Mouse (Mus musculus): ENCODE results near the gene Dlec1. TPM values are rescaled to one million over a fixed set of nuclear protein-coding genes. Genes with fewer than 3 reads are reported as not detected.
A peak's percentile ranks its signal among the peaks of the same experiment; 100 is the strongest.

Dlec1 gene
- 0.94 and 1.0 TPM in 2 replicates for polyA plus RNA-seq (2015; fragmentation: Nextera tagmentation; extraction: Ambion mirVana)

DNA sequence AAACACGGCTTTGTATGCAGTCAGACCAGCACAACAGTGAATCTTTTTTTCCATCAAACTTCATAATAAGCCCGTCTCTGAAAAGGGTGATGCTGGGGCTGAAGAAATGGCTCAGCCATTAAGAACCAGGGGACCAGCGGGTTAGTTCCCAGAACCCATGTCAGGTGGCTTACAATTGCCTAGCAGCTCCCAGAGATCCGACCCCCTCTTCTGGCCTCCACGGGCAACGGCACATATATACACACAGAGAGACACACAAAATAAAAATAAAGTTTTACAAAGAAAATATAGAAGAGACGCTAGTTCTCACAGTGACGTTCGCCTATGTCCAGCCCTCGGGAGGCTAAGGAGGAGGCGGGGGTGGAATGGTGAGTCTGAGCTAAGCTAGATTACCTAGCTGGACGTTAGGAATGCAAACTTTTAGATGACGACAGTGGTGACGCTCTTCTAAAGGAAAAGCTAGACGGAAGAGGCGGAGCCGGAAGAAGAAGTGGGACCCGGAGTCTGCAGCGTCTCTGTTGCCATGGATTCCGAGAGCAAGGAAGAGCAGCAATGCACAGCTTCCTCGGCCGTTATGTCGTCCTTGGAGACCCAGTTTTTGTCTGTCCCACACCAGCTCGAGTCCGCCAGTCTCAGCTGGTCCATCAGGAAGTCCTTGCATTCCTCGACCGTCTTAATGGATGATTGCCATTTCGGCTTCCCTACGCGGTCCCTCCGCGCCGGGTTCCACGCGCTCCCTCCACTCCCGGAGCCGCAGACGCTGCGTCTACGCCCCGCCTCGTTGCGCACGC lies at the start of gene Dlec1:
TSS of gene Dlec1 (plus strand) at position 487 of the 791 bp plus-strand sequence.
- Histone ChIP-seq H3K4me1 (peaks cover 12% of the 10 kb centered on the region), H3K9me3 (no peaks in the 10 kb centered on the region), H3K9ac (peak within 1 kb of the TSS; percentile 51), H3K4me3 (peak within 1 kb of the TSS; percentile 70), H3K27ac (no peak within 1 kb of the TSS), H3K36me3 (replicated peaks) (no peaks in the 10 kb centered on the region), H3K4me2 (peak within 1 kb of the TSS; percentile 89), H3K27me3 (replicated peaks) (peaks cover 12% of the 10 kb centered on the region)
- 3% methylated on average over 44 of the region's 44 CpGs for WGBS
- ATAC-seq (replicated peaks) = peak; percentile 91

DNA sequence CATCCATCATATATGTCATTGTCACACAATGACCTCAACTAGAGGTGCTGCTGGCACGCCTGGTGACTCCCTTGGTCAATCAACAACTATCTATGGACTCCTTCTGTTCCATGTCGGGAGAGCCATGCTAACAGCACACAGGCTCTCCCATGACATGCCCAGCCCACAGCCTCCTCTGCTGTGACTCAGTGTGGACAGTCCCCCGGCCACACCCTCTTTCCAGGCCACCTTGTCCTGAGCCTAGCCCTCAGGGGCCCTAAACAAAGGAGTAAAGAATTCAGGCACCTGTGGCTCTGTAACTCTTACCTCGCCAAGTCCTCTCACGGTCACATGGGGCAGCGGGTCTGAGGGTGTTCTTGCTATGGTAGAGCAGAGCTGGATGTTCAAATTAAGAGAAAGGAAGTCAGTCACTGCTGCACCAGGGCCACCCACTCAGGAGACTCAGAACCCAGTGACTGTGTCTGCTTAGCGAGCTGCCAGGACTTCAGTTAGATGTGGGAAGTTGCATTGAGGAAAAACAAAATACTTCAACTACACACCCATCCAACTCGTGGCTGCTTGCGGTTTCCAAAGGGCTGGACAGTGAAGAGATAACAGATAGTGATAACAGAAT lies 48.2 kb upstream of the Dlec1 start:
- peaks cover 20% of the 10 kb centered on the region; the same call in 1 of the 2 replicates for H3K27me3 ChIP-seq (replicated peaks)
- H3K27ac ChIP-seq = no peak overlapping the region
- no peaks in the 10 kb centered on the region for H3K36me3 ChIP-seq (replicated peaks)
- H3K4me3 ChIP-seq = no peak overlapping the region
- no peak for ATAC-seq (replicated peaks)
- no peaks in the 10 kb centered on the region for H3K9me3 ChIP-seq
- H3K4me2 ChIP-seq = no peak overlapping the region
- no peak overlapping the region for H3K9ac ChIP-seq
- peaks cover 9% of the 10 kb centered on the region for H3K4me1 ChIP-seq
- 90% methylated on average over 9 of the region's 9 CpGs for WGBS

DNA sequence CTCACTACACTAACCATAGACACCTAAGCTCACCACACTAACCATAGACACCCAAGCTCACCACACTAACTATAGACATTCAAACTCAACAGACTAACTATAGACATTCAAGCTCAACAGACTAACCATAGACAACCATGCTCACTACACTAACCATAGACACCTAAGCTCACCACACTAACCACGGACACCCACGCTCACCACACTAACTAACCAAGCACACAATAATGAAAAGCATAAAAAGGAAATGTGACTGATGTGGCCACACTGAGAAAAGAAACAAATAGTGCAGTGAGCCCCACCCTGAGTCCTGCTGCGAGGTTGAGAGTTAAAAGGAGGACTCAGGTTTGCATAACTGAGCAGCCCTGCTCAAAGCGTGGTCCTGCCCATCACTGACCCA lies 46.9 kb upstream of the Dlec1 start:
- ATAC-seq (replicated peaks) = no peak
- no peaks in the 10 kb centered on the region for H3K36me3 ChIP-seq (replicated peaks)
- H3K4me2 ChIP-seq = no peak overlapping the region
- no peak overlapping the region for H3K27ac ChIP-seq
- H3K27me3 ChIP-seq (replicated peaks) = peaks cover 20% of the 10 kb centered on the region; the same call in 1 of the 2 replicates
- no peaks in the 10 kb centered on the region for H3K9me3 ChIP-seq
- peaks cover 9% of the 10 kb centered on the region for H3K4me1 ChIP-seq
- no peak overlapping the region for H3K4me3 ChIP-seq
- H3K9ac ChIP-seq = no peak overlapping the region
- WGBS = 85% methylated on average over 4 of the region's 4 CpGs

DNA sequence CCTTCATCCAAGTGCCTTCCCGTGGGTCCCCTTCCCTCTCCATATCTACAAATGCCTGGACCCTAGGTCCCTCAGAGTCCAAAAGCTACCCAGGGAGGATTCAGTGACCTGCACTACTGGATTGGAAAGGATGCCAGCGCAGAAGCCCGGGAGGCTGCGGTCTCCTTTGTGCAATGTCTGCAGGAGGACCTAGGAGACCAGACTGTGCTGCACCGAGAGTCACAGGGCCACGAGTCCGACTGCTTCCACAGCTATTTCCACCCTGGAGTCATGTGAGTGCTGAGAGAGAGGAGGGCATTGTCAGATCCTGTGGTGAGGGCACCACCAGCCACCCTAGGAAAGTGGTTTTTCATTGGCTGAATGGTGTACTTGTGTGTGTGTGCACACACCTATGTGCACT lies 44.0 kb upstream of the Dlec1 start:
- H3K4me2 ChIP-seq = no peak overlapping the region
- H3K4me3 ChIP-seq = no peak overlapping the region
- no peak overlapping the region for H3K27ac ChIP-seq
- H3K27me3 ChIP-seq (replicated peaks) = peaks cover 8% of the 10 kb centered on the region; the same call in 1 of the 2 replicates
- 89% methylated on average over 7 of the region's 7 CpGs for WGBS
- no peak overlapping the region for H3K9ac ChIP-seq
- H3K36me3 ChIP-seq (replicated peaks) = no peaks in the 10 kb centered on the region
- no peaks in the 10 kb centered on the region for H3K9me3 ChIP-seq
- H3K4me1 ChIP-seq = peaks cover under 1% of the 10 kb centered on the region; the same call in 1 of the 2 replicates
- no peak for ATAC-seq (replicated peaks)

DNA sequence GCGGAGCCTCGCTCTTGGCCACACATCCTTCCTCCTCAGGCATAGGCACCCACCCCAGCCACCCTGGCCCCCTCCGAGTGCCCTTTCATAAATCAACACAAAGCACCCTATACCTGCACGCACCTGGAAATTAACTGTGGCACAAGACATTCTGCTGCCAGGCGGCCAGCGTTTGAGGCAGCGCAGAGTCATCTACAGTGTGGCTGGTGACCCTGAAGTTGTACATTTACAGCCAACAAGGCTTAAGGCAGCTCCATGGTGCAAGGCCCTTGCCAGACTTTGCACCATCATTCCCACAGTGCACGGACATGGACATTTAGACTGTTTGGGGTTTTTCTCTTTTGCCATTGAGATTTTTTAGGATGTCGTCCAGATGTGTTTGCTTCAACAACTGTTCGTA lies 41.6 kb upstream of the Dlec1 start:
- H3K9ac ChIP-seq = no peak overlapping the region
- no peaks in the 10 kb centered on the region for H3K4me1 ChIP-seq
- ATAC-seq (replicated peaks) = no peak
- H3K36me3 ChIP-seq (replicated peaks) = no peaks in the 10 kb centered on the region
- no peaks in the 10 kb centered on the region for H3K27me3 ChIP-seq (replicated peaks)
- no peaks in the 10 kb centered on the region for H3K9me3 ChIP-seq
- H3K4me2 ChIP-seq = no peak overlapping the region
- H3K27ac ChIP-seq = no peak overlapping the region
- 94% methylated on average over 10 of the region's 10 CpGs for WGBS
- H3K4me3 ChIP-seq = no peak overlapping the region

DNA sequence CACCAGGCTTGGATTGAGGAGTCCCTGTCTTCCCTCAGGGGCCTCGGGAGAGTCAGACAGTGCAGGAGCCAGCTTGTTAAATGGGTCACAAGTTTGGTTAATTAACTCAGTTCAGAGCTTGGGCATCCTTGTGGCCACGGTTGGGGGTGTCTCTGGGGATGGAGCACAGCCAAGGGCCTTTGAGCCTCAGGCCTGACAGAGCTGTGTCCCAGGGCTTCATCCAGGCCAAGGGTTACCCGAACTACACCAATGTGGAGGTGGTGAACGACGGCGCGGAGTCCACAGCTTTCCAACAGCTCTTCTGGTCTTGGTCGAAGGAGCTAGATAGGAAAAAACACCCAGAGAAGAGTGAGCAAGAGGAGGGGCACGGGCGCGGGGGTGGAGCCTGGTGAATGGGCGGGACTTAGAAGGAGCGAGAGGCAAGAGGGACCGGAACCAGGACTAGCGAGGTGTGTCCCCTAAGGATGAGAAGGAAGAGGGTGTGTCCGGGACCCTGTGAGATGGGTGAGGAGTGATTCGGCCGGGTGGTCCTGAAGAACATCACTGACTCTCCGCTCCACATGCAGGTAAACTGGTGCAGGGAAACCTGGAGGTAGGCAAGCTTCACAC lies 39.1 kb upstream of the Dlec1 start:
- Histone ChIP-seq H3K4me3 (no peak overlapping the region), H3K36me3 (replicated peaks) (no peaks in the 10 kb centered on the region), H3K4me1 (no peaks in the 10 kb centered on the region), H3K4me2 (no peak overlapping the region), H3K9me3 (no peaks in the 10 kb centered on the region), H3K27ac (no peak overlapping the region), H3K9ac (no peak overlapping the region), H3K27me3 (replicated peaks) (0 out of 2 replicates have a peak, but pooled peaks cover 4% of the 10 kb centered on the region)
- ATAC-seq (replicated peaks) = no peak
- 32% methylated on average over 19 of the region's 19 CpGs for WGBS

DNA sequence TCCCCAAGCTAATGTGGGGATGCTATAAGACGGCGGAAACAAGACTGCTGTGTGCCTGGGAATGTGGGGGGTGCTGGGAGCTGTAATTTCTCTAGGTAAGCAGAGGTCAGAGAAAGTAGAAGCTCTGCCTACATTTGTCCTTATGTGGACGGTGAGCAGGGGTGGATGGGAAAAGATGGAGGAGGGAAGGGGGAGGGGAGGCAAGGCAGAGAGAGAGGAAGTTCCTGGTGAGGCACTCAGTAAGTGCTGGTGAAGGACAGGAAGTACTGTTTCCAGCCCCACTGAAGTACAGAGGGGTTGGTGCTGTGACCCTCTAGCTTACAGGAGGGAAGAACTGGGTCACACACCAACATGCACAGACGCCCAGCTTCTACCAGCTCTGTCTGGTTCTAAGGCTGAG lies 38.0 kb upstream of the Dlec1 start:
- 70% methylated on average over 4 of the region's 4 CpGs for WGBS
- no peak overlapping the region for H3K9ac ChIP-seq
- no peak overlapping the region for H3K4me2 ChIP-seq

DNA sequence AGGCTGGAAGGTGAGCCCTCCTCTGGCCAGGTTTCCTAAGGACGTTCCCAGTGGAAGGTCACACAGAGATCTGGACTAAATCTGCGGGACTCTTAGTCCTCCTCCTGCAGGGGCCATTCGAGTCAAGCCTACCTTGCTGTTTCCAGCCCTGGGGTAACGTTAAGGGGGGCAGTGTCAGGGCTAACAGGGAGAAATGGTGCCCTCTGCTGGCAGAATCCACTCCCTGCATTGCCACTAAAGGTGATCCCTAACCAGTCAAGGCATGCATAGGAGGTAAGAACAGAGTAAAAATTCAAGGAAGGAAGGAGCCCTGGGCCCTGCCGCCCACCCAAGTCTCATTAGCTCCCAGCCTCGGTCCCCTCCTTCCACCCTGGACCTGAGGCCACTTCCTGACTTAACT lies 34.7 kb upstream of the Dlec1 start:
- Histone ChIP-seq H3K36me3 (replicated peaks) (peaks cover 4% of the 10 kb centered on the region; the same call in 1 of the 2 replicates), H3K9me3 (no peaks in the 10 kb centered on the region), H3K9ac (no peak overlapping the region), H3K27me3 (replicated peaks) (0 out of 2 replicates have a peak, but pooled peaks cover 4% of the 10 kb centered on the region), H3K4me2 (no peak overlapping the region), H3K4me3 (no peak overlapping the region), H3K4me1 (no peaks in the 10 kb centered on the region), H3K27ac (no peak overlapping the region)
- 0 out of 2 replicates have a peak, but pooled peaks have one; percentile 38 for ATAC-seq (replicated peaks)
- 5% methylated on average over 6 of the region's 6 CpGs for WGBS

More for the DNA sequence above, 38.0 kb upstream of the Dlec1 start:
- Histone ChIP-seq H3K9me3 (no peaks in the 10 kb centered on the region), H3K4me1 (no peaks in the 10 kb centered on the region), H3K27me3 (replicated peaks) (0 out of 2 replicates have a peak, but pooled peaks cover 4% of the 10 kb centered on the region), H3K27ac (no peak overlapping the region), H3K4me3 (no peak overlapping the region), H3K36me3 (replicated peaks) (no peaks in the 10 kb centered on the region)
- ATAC-seq (replicated peaks) = no peak

DNA sequence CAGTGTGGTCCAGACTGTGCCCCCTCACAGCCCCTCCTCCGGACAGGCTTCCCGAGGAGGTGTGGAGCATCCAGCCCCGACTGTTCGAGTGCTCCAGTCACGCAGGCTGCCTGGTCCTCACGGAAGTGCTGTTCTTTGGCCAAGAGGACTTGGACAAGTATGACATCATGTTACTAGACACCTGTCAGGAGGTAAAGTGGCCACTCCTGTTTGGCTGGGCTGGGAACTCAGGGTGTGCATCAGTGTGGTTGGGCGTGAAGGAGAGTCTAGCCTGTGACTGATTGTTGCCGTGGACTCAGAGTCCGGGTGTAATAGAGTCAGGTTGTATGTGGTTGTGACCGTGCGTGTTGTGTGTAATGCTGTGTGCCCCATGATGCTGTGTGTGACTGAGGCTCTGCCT lies 34.0 kb upstream of the Dlec1 start:
- Histone ChIP-seq H3K9me3 (no peaks in the 10 kb centered on the region), H3K4me2 (no peak overlapping the region), H3K27me3 (replicated peaks) (0 out of 2 replicates have a peak, but pooled peaks cover 4% of the 10 kb centered on the region), H3K4me1 (no peaks in the 10 kb centered on the region), H3K4me3 (no peak overlapping the region), H3K36me3 (replicated peaks) (peaks cover 4% of the 10 kb centered on the region; the same call in 1 of the 2 replicates), H3K27ac (no peak overlapping the region), H3K9ac (no peak overlapping the region)
- 0 out of 2 replicates have a peak, but pooled peaks have one; percentile 2 for ATAC-seq (replicated peaks)
- 94% methylated on average over 11 of the region's 11 CpGs for WGBS

DNA sequence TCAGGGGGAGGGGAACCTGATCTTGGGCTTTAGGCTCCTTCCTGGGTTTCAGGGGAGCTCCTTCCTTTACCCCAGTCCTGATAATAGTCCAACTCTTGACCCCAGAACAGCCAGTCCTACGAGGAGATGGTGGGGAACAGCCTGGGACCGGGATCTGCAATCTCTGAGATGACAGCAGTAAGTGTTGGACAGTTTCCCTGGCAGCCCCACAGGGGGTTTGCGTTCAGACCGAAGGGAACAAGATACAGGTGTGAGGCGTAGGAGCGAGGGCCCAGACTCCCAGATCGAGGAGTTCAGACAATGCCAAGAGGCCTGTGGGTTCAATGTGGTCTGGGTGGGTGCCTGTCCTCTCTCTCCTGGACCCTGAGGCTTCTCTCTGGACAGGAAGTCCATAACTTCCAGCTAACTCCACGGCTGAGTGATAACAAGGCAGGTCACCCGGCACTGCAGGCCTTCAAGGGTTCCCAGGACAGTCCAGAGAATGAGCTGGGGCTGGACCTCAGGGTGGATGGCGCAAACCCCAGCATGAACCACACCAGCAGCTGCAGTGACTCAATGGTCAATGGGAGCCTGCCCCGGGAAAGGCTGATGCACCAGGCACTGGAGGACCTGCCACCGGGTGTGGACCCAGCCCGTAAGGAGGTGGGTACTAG lies 32.0 kb upstream of the Dlec1 start:
- peaks cover 4% of the 10 kb centered on the region; the same call in 1 of the 2 replicates for H3K36me3 ChIP-seq (replicated peaks)
- ATAC-seq (replicated peaks) = no peak
- H3K27ac ChIP-seq = no peak overlapping the region
- no peak overlapping the region for H3K4me3 ChIP-seq
- H3K4me1 ChIP-seq = no peaks in the 10 kb centered on the region
- H3K27me3 ChIP-seq (replicated peaks) = 0 out of 2 replicates have a peak, but pooled peaks cover 4% of the 10 kb centered on the region
- 87% methylated on average over 13 of the region's 13 CpGs for WGBS
- H3K9ac ChIP-seq = no peak overlapping the region
- no peak overlapping the region for H3K4me2 ChIP-seq
- H3K9me3 ChIP-seq = no peaks in the 10 kb centered on the region

DNA sequence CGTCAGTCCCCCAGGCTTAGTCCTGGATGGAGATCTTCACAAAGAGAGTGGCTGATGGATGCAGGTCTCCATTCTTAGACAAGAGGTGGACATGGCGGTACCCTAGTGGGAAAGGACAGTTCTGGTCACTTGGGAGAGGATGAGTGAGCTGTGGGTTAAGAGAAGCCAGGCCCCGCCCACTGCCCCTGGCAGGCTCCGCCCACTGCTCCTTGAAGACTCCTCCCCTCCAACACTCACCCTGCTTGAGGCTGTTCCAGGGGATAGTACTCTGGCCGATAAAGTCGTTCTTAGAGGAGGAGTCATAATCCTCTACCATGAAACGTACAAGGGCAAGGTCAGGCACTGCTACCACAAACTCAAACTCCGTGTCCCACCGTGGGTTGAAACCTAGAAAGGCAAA lies 30.5 kb upstream of the Dlec1 start:
- Histone ChIP-seq H3K9me3 (no peaks in the 10 kb centered on the region), H3K4me1 (no peaks in the 10 kb centered on the region), H3K9ac (no peak overlapping the region), H3K27me3 (replicated peaks) (0 out of 2 replicates have a peak, but pooled peaks cover 3% of the 10 kb centered on the region), H3K4me3 (no peak overlapping the region), H3K4me2 (no peak overlapping the region), H3K27ac (no peak overlapping the region), H3K36me3 (replicated peaks) (peaks cover 10% of the 10 kb centered on the region; the same call in 1 of the 2 replicates)
- WGBS = 86% methylated on average over 9 of the region's 9 CpGs
- no peak for ATAC-seq (replicated peaks)
